Mouse (Mus musculus) testis, adult 2 months (tissue): ENCODE results near the gene Tarm1.

Experiments used
- CTCF ChIP-seq: fragments of 200-500 bp; IDR thresholded peaks from 2 replicates; pipeline ENCODE4 v1.5.1; 2012; ENCODE audit warnings: low read depth, mild to moderate bottlenecking, inconsistent platforms, low read length, moderate library complexity; ENCODE audit not compliant: control insufficient read depth, insufficient read depth, insufficient replicate concordance
- POLR2A ChIP-seq: fragments of 200-500 bp; IDR thresholded peaks from 2 replicates; pipeline ENCODE4 v1.6.1; 2012; ENCODE audit warnings: low read depth, mild to moderate bottlenecking, inconsistent platforms, low read length, moderate library complexity; ENCODE audit not compliant: control insufficient read depth

GRCm38 (mm10) chr7:3468614-3469013, 33.8 kb downstream of the Tarm1 start:
- TF ChIP-seq CTCF = no peak
- TF ChIP-seq POLR2A = no peak
